Mouse (Mus musculus): ENCODE measurements around the gene Lifr.

GRCm38 (mm10) chr15:7191074-7191473, 100.7 kb downstream of the Lifr start:
- TF ChIP-seq CTCF (IDR thresholded peaks at IDR 0.05; ENCODE audit: low read depth) (no peak), EP300 (IDR thresholded peaks at IDR 0.05; ENCODE audit: low read depth) (no peak)
